Mouse (Mus musculus) heart, embryonic 13.5 days (tissue): Measurements from ENCODE around the gene Cyth3. TPM values are rescaled to one million over a fixed set of nuclear protein-coding genes. Genes with fewer than 3 reads are reported as not detected.

Experiments used
- ATAC-seq: fragments of 200-750 bp; cut with Nextera tagmentation; 2 replicates; pipeline ENCODE4 v1.8.0; 2017; ENCODE audit warnings: moderate TSS enrichment; ENCODE audit not compliant: insufficient number of reproducible peaks, low FRiP score, low TSS enrichment; ENCODE audit errors: extremely low read depth
- H3K27ac ChIP-seq: fragments of 300-500 bp; sonication (generic); replicated peaks from 2 replicates; pipeline ENCODE4 v1.5.1; 2015; ENCODE audit warnings: moderate library complexity, mild to moderate bottlenecking, inconsistent platforms
- H3K27me3 ChIP-seq: fragments of 300-500 bp; sonication (generic); replicated peaks from 2 replicates; pipeline ENCODE4 v1.6.1; 2015; ENCODE audit warnings: mild to moderate bottlenecking, inconsistent platforms
- H3K36me3 ChIP-seq: fragments of 300-500 bp; sonication (generic); 2 replicates; pipeline ENCODE4 v1.6.1; 2015; ENCODE audit warnings: mild to moderate bottlenecking, inconsistent platforms
- H3K4me1 ChIP-seq: fragments of 300-500 bp; sonication (generic); 2 replicates; pipeline ENCODE4 v1.6.1; 2015; ENCODE audit warnings: inconsistent platforms
- H3K4me2 ChIP-seq: fragments of 300-500 bp; sonication (generic); 2 replicates; pipeline ENCODE4 v1.6.1; 2015; ENCODE audit warnings: inconsistent platforms, mild to moderate bottlenecking, moderate library complexity
- H3K4me3 ChIP-seq: fragments of 300-500 bp; sonication (generic); 2 replicates; pipeline ENCODE4 v1.5.1; 2015; ENCODE audit warnings: moderate library complexity, mild to moderate bottlenecking, inconsistent platforms
- H3K9ac ChIP-seq: fragments of 300-500 bp; sonication (generic); 2 replicates; pipeline ENCODE4 v1.6.1; 2015; ENCODE audit warnings: inconsistent platforms, mild to moderate bottlenecking, moderate library complexity
- H3K9me3 ChIP-seq: fragments of 300-500 bp; sonication (generic); 2 replicates; pipeline ENCODE4 v1.6.1; 2016; ENCODE audit warnings: inconsistent platforms
- WGBS: fragments of 180-500 bp; shearing (Covaris S2); methylation state at CpG from one replicate; pipeline ENCODE4 v1.1.7; 2015; ENCODE audit warnings: mixed read lengths; 5-methylcytosine and 5-hydroxymethylcytosine counted together
- polyA plus RNA-seq: library from polyadenylated mRNA; unstranded; fragments of >200 nt; fragmentation: Nextera tagmentation; extraction: Ambion mirVana; gene quantifications from 2 replicates; pipeline ENCODE4 v1.2.1, GENCODE M21; 2015

Cyth3 gene
- polyA plus RNA-seq, 1 experiment from 2014 or later: 36.8 TPM

DNA sequence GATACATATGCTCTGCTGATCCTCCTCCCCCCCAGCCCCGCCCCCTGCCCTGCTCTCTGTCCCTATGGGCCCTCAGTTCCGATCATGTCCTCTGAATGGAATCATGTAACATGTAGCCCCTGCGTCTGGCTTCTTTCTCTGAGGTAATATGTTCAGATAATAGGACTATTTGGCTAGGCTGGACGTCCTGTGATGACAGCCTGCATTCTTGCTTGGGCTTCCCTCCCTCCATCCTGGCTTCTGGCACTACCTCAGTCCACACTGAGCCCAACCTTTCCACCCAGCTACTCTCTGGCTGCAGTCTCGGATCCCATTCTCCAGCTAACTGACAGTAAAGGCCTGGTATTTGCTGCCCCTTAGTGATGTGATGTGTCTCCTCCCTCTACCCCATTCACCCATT is 29.3 kb upstream of the Cyth3 start:
- ATAC-seq: peak; percentile 54; the same call in 1 of the 2 replicates
- WGBS: 37% methylated on average over 5 of the region's 5 CpGs
- Histone ChIP-seq H3K27ac (peak overlapping the region; percentile 92), H3K4me1 (peaks cover 35% of the 10 kb centered on the region), H3K27me3 (no peaks in the 10 kb centered on the region), H3K9ac (no peak overlapping the region), H3K4me2 (no peak overlapping the region), H3K4me3 (no peak overlapping the region), H3K36me3 (no peaks in the 10 kb centered on the region), H3K9me3 (peaks cover 7% of the 10 kb centered on the region; the same call in 1 of the 2 replicates)

DNA sequence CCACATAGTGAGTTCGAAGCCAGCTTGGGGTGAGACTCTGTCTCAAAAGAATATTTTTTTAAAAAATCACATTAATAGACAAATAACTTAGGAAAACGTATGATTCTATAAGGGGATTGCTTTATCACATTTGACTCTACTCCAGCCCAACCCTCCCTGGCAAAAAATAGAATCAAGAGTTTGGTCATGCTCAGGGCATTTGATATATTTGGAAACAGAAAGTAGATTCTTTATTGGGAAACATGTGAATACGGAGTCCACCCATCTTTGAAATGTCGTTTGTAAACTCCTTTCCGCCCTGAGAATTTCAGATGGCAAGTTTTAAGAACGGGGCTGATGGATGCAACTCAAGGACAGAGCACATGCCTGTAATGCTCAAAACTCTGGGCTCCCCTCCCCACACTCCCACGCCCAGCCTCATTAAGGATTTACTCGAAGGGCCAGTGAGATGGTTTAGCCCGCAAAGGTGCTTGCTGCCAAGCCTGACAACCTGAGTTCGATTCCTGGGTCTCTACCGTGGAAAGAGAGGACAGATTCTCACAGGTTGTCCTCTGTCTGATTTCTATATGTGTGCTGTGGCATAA is 28.6 kb upstream of the Cyth3 start:
- Histone ChIP-seq H3K4me3 (no peak overlapping the region), H3K27ac (peak overlapping the region; percentile 92), H3K36me3 (no peaks in the 10 kb centered on the region), H3K4me1 (peaks cover 32% of the 10 kb centered on the region), H3K4me2 (peak overlapping the region; percentile 36; the same call in 1 of the 2 replicates), H3K9me3 (peaks cover 7% of the 10 kb centered on the region; the same call in 1 of the 2 replicates), H3K9ac (peak overlapping the region; percentile 47; the same call in 1 of the 2 replicates), H3K27me3 (no peaks in the 10 kb centered on the region)
- ATAC-seq: no peak
- WGBS: 55% methylated on average over 11 of the region's 11 CpGs

DNA sequence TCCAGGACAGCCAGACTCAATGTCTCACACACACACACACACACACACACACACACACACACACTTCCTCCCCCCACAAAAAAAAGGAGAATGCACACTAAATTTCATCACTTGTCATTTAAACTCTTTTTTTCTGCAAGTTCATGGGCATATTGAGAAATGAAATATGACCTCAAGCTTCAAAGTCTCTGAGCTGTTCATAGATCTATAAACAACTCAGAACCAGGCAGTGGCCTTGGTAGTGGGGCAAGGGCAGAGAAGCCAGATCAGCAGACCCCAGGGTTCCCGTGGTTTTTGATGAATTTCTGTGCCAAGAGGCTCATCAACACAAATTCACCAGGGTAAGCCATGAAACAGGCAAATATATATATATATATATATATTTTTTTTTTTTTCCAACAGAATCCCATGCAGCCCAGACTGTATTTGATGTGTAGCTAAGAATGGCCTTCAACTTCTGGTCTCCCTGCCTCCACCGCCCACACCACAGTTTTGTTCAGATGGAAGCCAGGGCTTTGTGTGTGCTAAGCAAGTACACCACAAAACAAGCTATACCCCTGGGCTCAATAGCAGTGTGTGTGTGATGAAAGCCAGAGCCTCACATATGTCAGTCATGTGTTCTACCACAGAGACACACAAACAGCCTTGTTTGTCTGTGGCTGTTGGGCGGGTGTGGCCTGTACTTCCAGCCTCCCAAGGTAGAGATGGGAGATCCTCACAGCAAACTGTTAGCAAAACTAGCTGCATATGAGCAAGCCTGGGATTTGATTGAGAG is 27.8 kb upstream of the Cyth3 start:
- Histone ChIP-seq H3K4me2 (no peak overlapping the region), H3K9ac (no peak overlapping the region), H3K4me1 (peaks cover 24% of the 10 kb centered on the region), H3K36me3 (no peaks in the 10 kb centered on the region), H3K9me3 (peaks cover 7% of the 10 kb centered on the region; the same call in 1 of the 2 replicates), H3K27ac (peak overlapping the region; percentile 92), H3K4me3 (no peak overlapping the region), H3K27me3 (no peaks in the 10 kb centered on the region)
- 72% methylated on average over 3 of the region's 3 CpGs for WGBS
- no peak for ATAC-seq

DNA sequence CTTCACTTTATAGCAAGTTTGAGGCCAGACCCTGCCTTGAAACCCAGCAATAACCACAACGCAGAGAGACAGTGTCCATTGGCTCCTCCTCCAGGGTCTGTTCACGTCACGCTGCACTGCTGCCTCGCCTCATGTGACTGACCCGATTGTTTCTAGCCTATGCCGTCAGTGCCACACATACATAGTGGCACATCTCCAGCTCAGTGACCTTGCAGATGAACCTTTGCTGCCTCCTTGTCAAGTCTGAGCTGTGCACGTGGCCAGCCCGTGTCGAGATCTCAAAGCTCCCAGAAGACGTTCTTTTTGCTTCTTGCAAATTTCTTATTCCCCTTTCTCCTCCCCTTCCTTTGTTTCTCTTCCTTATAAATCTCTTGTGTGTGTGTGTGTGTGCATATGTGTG is 20.2 kb upstream of the Cyth3 start:
- WGBS: 58% methylated on average over 10 of the region's 10 CpGs
- Histone ChIP-seq H3K4me2 (no peak overlapping the region), H3K4me3 (no peak overlapping the region), H3K27ac (no peak overlapping the region), H3K9me3 (no peaks in the 10 kb centered on the region), H3K4me1 (0 out of 2 replicates have a peak, but pooled peaks cover 6% of the 10 kb centered on the region), H3K9ac (peak overlapping the region; percentile 12; the same call in 1 of the 2 replicates), H3K36me3 (no peaks in the 10 kb centered on the region), H3K27me3 (no peaks in the 10 kb centered on the region)
- no peak for ATAC-seq

DNA sequence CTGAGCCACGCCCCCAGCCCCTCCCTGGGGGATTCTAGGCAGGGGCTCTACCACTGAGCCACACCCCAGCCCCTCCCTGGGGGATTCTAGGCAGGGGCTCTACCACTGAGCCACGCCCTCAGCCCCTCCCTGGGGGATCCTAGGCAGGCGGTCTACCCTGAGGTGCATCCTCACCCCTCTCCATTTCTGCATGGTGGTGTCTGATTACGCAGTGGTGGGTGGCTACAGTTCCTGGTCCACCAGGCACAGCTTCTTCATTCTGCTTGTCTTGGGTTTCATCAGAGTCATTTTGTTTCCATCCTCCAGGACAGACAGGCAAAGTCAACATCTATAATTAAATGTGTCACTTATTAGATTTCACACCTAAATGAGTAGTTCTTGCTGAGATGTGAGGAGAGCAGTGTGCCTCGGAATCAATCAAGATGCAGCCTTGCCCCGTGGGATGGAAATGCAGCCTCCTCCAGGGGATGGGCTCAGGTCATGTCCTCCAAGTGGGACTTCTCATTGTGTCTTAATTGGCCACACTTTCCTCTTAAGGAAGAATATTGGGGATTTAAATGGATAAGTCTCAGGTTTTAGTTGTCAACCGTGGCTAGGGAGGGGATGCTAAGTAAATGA is 18.0 kb upstream of the Cyth3 start:
- no peaks in the 10 kb centered on the region for H3K9me3 ChIP-seq
- no peak overlapping the region for H3K27ac ChIP-seq
- H3K9ac ChIP-seq: no peak overlapping the region
- no peak overlapping the region for H3K4me2 ChIP-seq
- no peaks in the 10 kb centered on the region for H3K36me3 ChIP-seq
- H3K27me3 ChIP-seq: no peaks in the 10 kb centered on the region
- WGBS: 71% methylated on average over 7 of the region's 7 CpGs
- no peak overlapping the region for H3K4me3 ChIP-seq
- ATAC-seq: no peak
- H3K4me1 ChIP-seq: 0 out of 2 replicates have a peak, but pooled peaks cover 6% of the 10 kb centered on the region

DNA sequence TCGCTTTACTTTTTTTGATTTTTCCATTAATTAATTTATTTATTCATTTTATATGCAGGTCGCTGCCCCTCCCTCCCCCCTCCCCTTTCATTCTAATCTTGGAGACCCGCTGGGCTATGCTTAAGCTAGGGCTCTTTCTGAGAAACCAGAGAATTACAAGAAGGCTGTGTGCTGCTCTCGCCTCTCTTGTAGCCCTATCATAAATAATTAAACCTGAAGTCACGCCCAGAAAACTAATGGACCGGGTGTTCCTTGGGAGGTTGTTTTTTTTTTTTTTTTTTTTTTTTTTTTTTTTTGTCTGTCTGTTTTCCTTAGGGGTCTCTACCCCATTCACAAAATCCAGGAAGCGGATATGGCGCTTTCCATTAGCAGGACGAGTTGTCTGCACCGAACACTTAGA is 15.5 kb upstream of the Cyth3 start:
- H3K4me1 ChIP-seq: 0 out of 2 replicates have a peak, but pooled peaks cover 12% of the 10 kb centered on the region
- H3K4me3 ChIP-seq: no peak overlapping the region
- no peak for ATAC-seq
- no peak overlapping the region for H3K9ac ChIP-seq
- no peaks in the 10 kb centered on the region for H3K9me3 ChIP-seq
- H3K4me2 ChIP-seq: no peak overlapping the region
- no peak overlapping the region for H3K27ac ChIP-seq
- no peaks in the 10 kb centered on the region for H3K27me3 ChIP-seq
- 80% methylated on average over 10 of the region's 10 CpGs for WGBS
- no peaks in the 10 kb centered on the region for H3K36me3 ChIP-seq

DNA sequence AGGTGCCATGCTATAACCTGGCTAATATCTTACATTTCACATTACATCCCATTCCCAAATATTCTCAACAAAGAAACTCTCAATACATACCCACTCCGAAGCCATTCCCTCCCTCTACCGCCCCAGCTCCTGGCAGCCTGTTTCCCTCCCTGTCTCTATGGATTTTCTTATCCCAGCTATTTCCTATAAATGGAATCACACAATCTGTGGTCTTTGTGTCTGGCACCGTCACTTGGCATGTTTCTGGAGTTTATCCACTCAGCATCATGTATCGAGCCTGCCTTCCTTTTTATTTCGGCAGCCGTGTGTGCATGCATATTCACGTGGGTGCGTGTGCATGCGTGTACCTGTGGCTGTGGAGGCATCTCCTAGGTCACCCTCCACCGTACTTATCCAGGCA is 14.1 kb upstream of the Cyth3 start:
- WGBS: 81% methylated on average over 10 of the region's 10 CpGs
- H3K4me2 ChIP-seq: no peak overlapping the region
- 0 out of 2 replicates have a peak, but pooled peaks cover 6% of the 10 kb centered on the region for H3K4me1 ChIP-seq
- H3K27me3 ChIP-seq: no peaks in the 10 kb centered on the region
- ATAC-seq: no peak
- no peak overlapping the region for H3K9ac ChIP-seq
- no peak overlapping the region for H3K4me3 ChIP-seq
- H3K9me3 ChIP-seq: no peaks in the 10 kb centered on the region
- no peaks in the 10 kb centered on the region for H3K36me3 ChIP-seq
- H3K27ac ChIP-seq: no peak overlapping the region

DNA sequence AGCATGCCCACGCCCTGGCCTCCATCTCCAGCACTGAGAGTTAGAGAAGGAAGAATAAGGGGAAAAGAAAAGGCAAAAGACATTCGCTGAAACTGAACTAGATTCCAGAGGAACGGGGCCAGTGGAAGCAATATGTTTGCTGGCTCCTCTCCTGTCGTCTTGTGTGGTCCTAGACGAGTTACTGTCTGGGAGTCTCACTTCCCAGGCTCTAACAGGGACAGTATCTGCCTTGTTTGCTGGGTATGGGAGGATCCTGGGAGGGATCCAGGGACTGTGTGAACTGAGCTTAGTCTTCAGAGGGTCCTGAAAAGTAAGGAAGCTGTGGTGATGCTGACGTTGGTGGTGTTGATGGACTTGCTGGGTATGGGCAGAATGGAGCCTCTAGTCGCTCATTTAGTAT is 10.3 kb upstream of the Cyth3 start:
- no peak overlapping the region for H3K4me3 ChIP-seq
- no peak for ATAC-seq
- WGBS: 68% methylated on average over 7 of the region's 7 CpGs
- no peak overlapping the region for H3K27ac ChIP-seq
- H3K4me2 ChIP-seq: no peak overlapping the region
- peaks cover 10% of the 10 kb centered on the region; the same call in 1 of the 2 replicates for H3K4me1 ChIP-seq
- no peak overlapping the region for H3K9ac ChIP-seq
- no peaks in the 10 kb centered on the region for H3K36me3 ChIP-seq
- no peaks in the 10 kb centered on the region for H3K27me3 ChIP-seq
- H3K9me3 ChIP-seq: no peaks in the 10 kb centered on the region

DNA sequence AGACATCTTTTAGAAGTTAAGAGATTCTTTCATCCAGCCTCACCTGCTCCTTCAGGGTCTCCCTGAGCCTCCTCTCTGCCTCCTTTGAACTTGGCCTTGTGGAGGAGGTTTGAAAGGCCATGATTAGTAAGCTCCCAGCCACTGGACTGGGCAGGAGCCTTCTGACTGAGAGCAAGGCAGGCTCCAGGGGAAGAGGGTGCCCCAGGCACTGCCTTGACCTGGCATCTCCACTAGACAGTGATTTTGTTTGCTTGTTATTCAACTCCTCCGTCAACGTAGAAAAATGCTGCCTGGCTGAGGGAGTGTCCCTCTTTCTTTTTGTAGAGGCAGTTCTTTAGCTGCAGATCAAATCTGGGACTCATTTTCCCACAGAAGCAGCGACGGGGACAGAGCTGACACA is 9.0 kb upstream of the Cyth3 start:
- Histone ChIP-seq H3K27me3 (no peaks in the 10 kb centered on the region), H3K36me3 (no peaks in the 10 kb centered on the region), H3K9ac (no peak overlapping the region), H3K9me3 (no peaks in the 10 kb centered on the region), H3K4me1 (peaks cover 21% of the 10 kb centered on the region), H3K4me3 (no peak overlapping the region), H3K4me2 (no peak overlapping the region), H3K27ac (no peak overlapping the region)
- ATAC-seq: no peak
- 79% methylated on average over 4 of the region's 4 CpGs for WGBS

DNA sequence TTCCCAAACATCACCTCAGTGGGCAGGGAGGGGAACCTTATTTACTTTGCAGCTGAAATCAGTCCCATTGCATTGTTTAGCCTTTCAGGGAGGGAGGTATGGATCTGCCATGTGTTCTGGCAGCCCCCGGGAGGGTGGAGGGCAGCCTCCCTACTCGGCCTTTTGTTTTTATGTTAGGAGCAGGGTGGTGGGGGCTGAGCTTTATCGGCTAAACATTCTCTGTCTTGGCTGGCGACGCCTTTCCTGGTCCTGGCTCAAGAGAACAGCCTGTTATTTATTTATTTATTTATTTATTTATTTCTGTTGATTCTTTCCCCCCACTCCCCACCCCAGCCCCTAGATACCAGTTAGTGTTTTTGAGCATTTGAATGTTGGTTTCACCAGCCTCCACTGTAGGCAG is 7.7 kb upstream of the Cyth3 start:
- no peaks in the 10 kb centered on the region for H3K36me3 ChIP-seq
- 60% methylated on average over 5 of the region's 5 CpGs for WGBS
- no peaks in the 10 kb centered on the region for H3K27me3 ChIP-seq

DNA sequence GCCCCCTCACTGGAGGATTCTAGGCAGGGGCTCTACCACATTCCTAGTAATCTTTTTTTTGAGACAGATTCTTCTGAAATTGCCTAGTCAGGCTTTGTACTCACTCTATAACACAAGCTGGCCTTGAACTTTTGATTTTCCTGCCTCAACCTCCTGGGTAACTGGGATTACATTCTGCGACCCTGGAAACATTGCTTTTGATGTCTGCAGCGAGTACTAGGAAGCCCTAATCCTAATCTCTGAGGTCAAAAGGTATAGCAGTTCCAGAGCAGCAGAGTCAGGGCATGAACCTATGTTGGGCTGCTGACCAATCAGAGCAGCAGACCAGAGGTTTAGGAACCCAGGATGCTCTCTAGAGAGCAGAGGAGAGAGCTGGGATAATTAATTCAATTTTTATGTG is 6.9 kb upstream of the Cyth3 start:
- H3K4me3 ChIP-seq: no peak overlapping the region
- no peaks in the 10 kb centered on the region for H3K9me3 ChIP-seq
- peaks cover 26% of the 10 kb centered on the region for H3K4me1 ChIP-seq
- H3K9ac ChIP-seq: no peak overlapping the region
- H3K27ac ChIP-seq: no peak overlapping the region
- ATAC-seq: no peak
- 77% methylated on average over 2 of the region's 2 CpGs for WGBS
- H3K27me3 ChIP-seq: no peaks in the 10 kb centered on the region
- no peaks in the 10 kb centered on the region for H3K36me3 ChIP-seq
- no peak overlapping the region for H3K4me2 ChIP-seq

More for the DNA sequence above, 7.7 kb upstream of the Cyth3 start:
- Histone ChIP-seq H3K4me1 (peaks cover 29% of the 10 kb centered on the region), H3K9ac (no peak overlapping the region), H3K4me3 (no peak overlapping the region), H3K27ac (no peak overlapping the region), H3K4me2 (no peak overlapping the region), H3K9me3 (no peaks in the 10 kb centered on the region)
- no peak for ATAC-seq
